Mouse (Mus musculus): ENCODE data around the gene Vmn1r129. TPM values are rescaled to one million over a fixed set of nuclear protein-coding genes. Genes with fewer than 3 reads are reported as not detected.
"Not testable (repeated sequence)": the region's sequence is repeated elsewhere in the genome, so short reads cannot be mapped to it uniquely, and the experiment has no call there.

Gene Vmn1r129
- not detected in 2 replicates for polyA plus RNA-seq (2015; fragmentation: Nextera tagmentation; extraction: Ambion mirVana)

GRCm38 (mm10) chr7:21361191-21361590 lies at the start of gene Vmn1r129:
TSS of gene Vmn1r129 (minus strand) at chr7:21361291.
- H3K4me2 ChIP-seq; H3K4me1 ChIP-seq; ATAC-seq (ENCODE audit: insufficient number of reproducible peaks, low FRiP score, low TSS enrichment, low read depth); H3K9me3 ChIP-seq; H3K36me3 ChIP-seq; H3K27ac ChIP-seq; H3K9ac ChIP-seq; H3K27me3 ChIP-seq; H3K4me3 ChIP-seq: not testable (repeated sequence)
- no CpG with 5 or more reads among the region's 1 CpGs for WGBS

GRCm38 (mm10) chr7:21349073-21349472 lies 12.0 kb downstream of the Vmn1r129 start, which contains the start of gene Vmn1r128:
TSS of gene Vmn1r128 (plus strand) at chr7:21349373.
- not testable (repeated sequence) for H3K4me3 ChIP-seq; H3K4me1 ChIP-seq; H3K9ac ChIP-seq; H3K9me3 ChIP-seq; H3K4me2 ChIP-seq; H3K27ac ChIP-seq; ATAC-seq (ENCODE audit: insufficient number of reproducible peaks, low FRiP score, low TSS enrichment, low read depth); H3K36me3 ChIP-seq; H3K27me3 ChIP-seq
- WGBS: 67% methylated on average over 1 of the region's 1 CpGs

GRCm38 (mm10) chr7:21319761-21320160 lies 41.3 kb downstream of the Vmn1r129 start, which contains the start of gene Vmn1r127:
TSS of gene Vmn1r127 (minus strand) at chr7:21319861.
- WGBS: no CpG with 5 or more reads among the region's 3 CpGs
- not testable (repeated sequence) for H3K27me3 ChIP-seq; H3K4me3 ChIP-seq; H3K36me3 ChIP-seq; ATAC-seq (ENCODE audit: insufficient number of reproducible peaks, low FRiP score, low TSS enrichment, low read depth); H3K27ac ChIP-seq; H3K9ac ChIP-seq; H3K9me3 ChIP-seq; H3K4me2 ChIP-seq; H3K4me1 ChIP-seq

Other genes with a start within 250 kb of the Vmn1r129 start
- gene Vmn1r122, start 227.2 kb downstream of the Vmn1r129 start, polyA plus RNA-seq (2015; fragmentation: Nextera tagmentation; extraction: Ambion mirVana): not detected in 2 replicates
- not detected in 2 replicates for gene Vmn1r123, start 199.1 kb downstream of the Vmn1r129 start, polyA plus RNA-seq (2015; fragmentation: Nextera tagmentation; extraction: Ambion mirVana)
- not detected in 2 replicates for gene Gm5157, start 170.9 kb downstream of the Vmn1r129 start, polyA plus RNA-seq (2015; fragmentation: Nextera tagmentation; extraction: Ambion mirVana)
- not detected in 2 replicates for gene Vmn1r124, start 100.7 kb downstream of the Vmn1r129 start, polyA plus RNA-seq (2015; fragmentation: Nextera tagmentation; extraction: Ambion mirVana)
- gene Vmn1r125, start 89.1 kb downstream of the Vmn1r129 start, polyA plus RNA-seq (2015; fragmentation: Nextera tagmentation; extraction: Ambion mirVana): not detected in 2 replicates
- gene Vmn1r126, start 59.8 kb downstream of the Vmn1r129 start, polyA plus RNA-seq (2015; fragmentation: Nextera tagmentation; extraction: Ambion mirVana): not detected in 2 replicates
- not detected in 2 replicates for gene Vmn1r127, start 41.4 kb downstream of the Vmn1r129 start, polyA plus RNA-seq (2015; fragmentation: Nextera tagmentation; extraction: Ambion mirVana)
- not detected in 2 replicates for gene Vmn1r128, start 11.9 kb downstream of the Vmn1r129 start, polyA plus RNA-seq (2015; fragmentation: Nextera tagmentation; extraction: Ambion mirVana)
- gene Gm6882, start 71.5 kb upstream of the Vmn1r129 start, polyA plus RNA-seq (2015; fragmentation: Nextera tagmentation; extraction: Ambion mirVana): not detected in 2 replicates
- gene Vmn1r130, start 150.5 kb upstream of the Vmn1r129 start, polyA plus RNA-seq (2015; fragmentation: Nextera tagmentation; extraction: Ambion mirVana): not detected in 2 replicates
- not detected in 2 replicates for gene Vmn1r131, start 184.8 kb upstream of the Vmn1r129 start, polyA plus RNA-seq (2015; fragmentation: Nextera tagmentation; extraction: Ambion mirVana)